Mouse (Mus musculus): ENCODE data around the gene Vcp. TPM values are rescaled to one million over a fixed set of nuclear protein-coding genes. Genes with fewer than 3 reads are reported as not detected.
"Not testable (repeated sequence)": the region's sequence is repeated elsewhere in the genome, so short reads cannot be mapped to it uniquely, and the experiment has no call there.

Vcp gene
- polyA plus RNA-seq, 1 experiment from 2014 or later: 560 TPM

- H3K36me3 ChIP-seq (ENCODE audit: insufficient read depth): 0 out of 2 replicates have a peak, but pooled peaks cover 12% of the 10 kb centered on the region
- no peak overlapping the region for H3K9ac ChIP-seq
- ATAC-seq (ENCODE audit: insufficient read depth) (no peak), DNase-seq (no peak)
- no peak overlapping the region for H3K4me3 ChIP-seq (ENCODE audit: low read depth, low read length)
- H3K4me2 ChIP-seq: no peak overlapping the region
- no peak overlapping the region for H3K27ac ChIP-seq (ENCODE audit: low read depth)
- WGBS: 87% methylated on average over 3 of the region's 3 CpGs
- no peak for TF ChIP-seq CTCF (IDR thresholded peaks at IDR 0.05; ENCODE audit: low read depth)
- no peaks in the 10 kb centered on the region for H3K9me3 ChIP-seq (ENCODE audit: low read depth, low read length)
- H3K27me3 ChIP-seq (ENCODE audit: insufficient read depth, low read length): no peaks in the 10 kb centered on the region
- H3K4me1 ChIP-seq (ENCODE audit: insufficient read depth): 0 out of 2 replicates have a peak, but pooled peaks cover 3% of the 10 kb centered on the region
Measured at GRCm38 (mm10) chr4:43004951-43005350, 4.6 kb upstream of the Vcp start.

GRCm38 (mm10) chr4:43002756-43003439, 2.6 kb upstream of the Vcp start:
- no peak overlapping the region for H3K27ac ChIP-seq (ENCODE audit: low read depth)
- no peak overlapping the region for H3K4me2 ChIP-seq
- ATAC-seq (ENCODE audit: insufficient read depth) (no peak), DNase-seq (no peak)
- H3K9ac ChIP-seq: no peak overlapping the region
- H3K9me3 ChIP-seq (ENCODE audit: low read depth, low read length): no peaks in the 10 kb centered on the region
- 0 out of 2 replicates have a peak, but pooled peaks cover 17% of the 10 kb centered on the region for H3K36me3 ChIP-seq (ENCODE audit: insufficient read depth)
- no peak overlapping the region for H3K4me3 ChIP-seq (ENCODE audit: low read depth, low read length)
- no peak for TF ChIP-seq CTCF (IDR thresholded peaks at IDR 0.05; ENCODE audit: low read depth)
- no peaks in the 10 kb centered on the region for H3K27me3 ChIP-seq (ENCODE audit: insufficient read depth, low read length)
- 77% methylated on average over 12 of the region's 12 CpGs for WGBS
- peaks cover 8% of the 10 kb centered on the region; the same call in 1 of the 2 replicates for H3K4me1 ChIP-seq (ENCODE audit: insufficient read depth)

- Histone ChIP-seq H3K4me1 (ENCODE audit: insufficient read depth) (peaks cover 13% of the 10 kb centered on the region; the same call in 1 of the 2 replicates), H3K4me2 (no peak overlapping the region), H3K9me3 (ENCODE audit: low read depth, low read length) (no peaks in the 10 kb centered on the region), H3K27me3 (ENCODE audit: insufficient read depth, low read length) (no peaks in the 10 kb centered on the region), H3K27ac (ENCODE audit: low read depth) (peak overlapping the region; percentile 81), H3K36me3 (ENCODE audit: insufficient read depth) (peaks cover 12% of the 10 kb centered on the region; the same call in 1 of the 2 replicates), H3K9ac (no peak overlapping the region), H3K4me3 (ENCODE audit: low read depth, low read length) (no peak overlapping the region)
- DNase-seq: no peak
- TF ChIP-seq CTCF (IDR thresholded peaks at IDR 0.05; ENCODE audit: low read depth): no peak
- no peak for ATAC-seq (ENCODE audit: insufficient read depth)
- WGBS: 83% methylated on average over 2 of the region's 2 CpGs
Measured at GRCm38 (mm10) chr4:43001272-43001671, 965 bp upstream of the Vcp start.

- Histone ChIP-seq H3K4me3 (ENCODE audit: low read depth, low read length) (peak overlapping the region; percentile 59), H3K27me3 (ENCODE audit: insufficient read depth, low read length) (no peaks in the 10 kb centered on the region), H3K27ac (ENCODE audit: low read depth) (peak overlapping the region; percentile 100), H3K9me3 (ENCODE audit: low read depth, low read length) (no peaks in the 10 kb centered on the region), H3K9ac (peak overlapping the region; percentile 95), H3K4me1 (ENCODE audit: insufficient read depth) (peaks cover 13% of the 10 kb centered on the region; the same call in 1 of the 2 replicates), H3K4me2 (peak overlapping the region; percentile 90), H3K36me3 (ENCODE audit: insufficient read depth) (peaks cover 23% of the 10 kb centered on the region)
- WGBS: under 1% methylated on average over 51 of the region's 51 CpGs
- peak; percentile 45 for TF ChIP-seq CTCF (IDR thresholded peaks at IDR 0.05; ENCODE audit: low read depth)
- DNase-seq: peak; percentile 84
- ATAC-seq (ENCODE audit: insufficient read depth): peak; percentile 86
Measured at GRCm38 (mm10) chr4:42999451-43000140, 711 bp downstream of the Vcp start.

- Histone ChIP-seq H3K27ac (ENCODE audit: low read depth) (no peak overlapping the region), H3K4me2 (peak overlapping the region; percentile 90), H3K9me3 (ENCODE audit: low read depth, low read length) (no peaks in the 10 kb centered on the region), H3K4me3 (ENCODE audit: low read depth, low read length) (peak overlapping the region; percentile 59), H3K4me1 (ENCODE audit: insufficient read depth) (peaks cover 13% of the 10 kb centered on the region; the same call in 1 of the 2 replicates), H3K9ac (no peak overlapping the region), H3K27me3 (ENCODE audit: insufficient read depth, low read length) (no peaks in the 10 kb centered on the region), H3K36me3 (ENCODE audit: insufficient read depth) (peaks cover 39% of the 10 kb centered on the region)
- WGBS: 52% methylated on average over 2 of the region's 2 CpGs
- DNase-seq (no peak), ATAC-seq (ENCODE audit: insufficient read depth) (no peak)
- no peak for TF ChIP-seq CTCF (IDR thresholded peaks at IDR 0.05; ENCODE audit: low read depth)
Measured at GRCm38 (mm10) chr4:42998022-42998421, 2.3 kb downstream of the Vcp start.

- ATAC-seq (ENCODE audit: insufficient read depth) (no peak), DNase-seq (peak; percentile 16)
- Histone ChIP-seq H3K27ac (ENCODE audit: low read depth) (no peak overlapping the region), H3K27me3 (ENCODE audit: insufficient read depth, low read length) (no peaks in the 10 kb centered on the region), H3K4me1 (ENCODE audit: insufficient read depth) (no peaks in the 10 kb centered on the region), H3K9me3 (ENCODE audit: low read depth, low read length) (no peaks in the 10 kb centered on the region), H3K9ac (no peak overlapping the region), H3K36me3 (ENCODE audit: insufficient read depth) (peaks cover 97% of the 10 kb centered on the region), H3K4me3 (ENCODE audit: low read depth, low read length) (no peak overlapping the region), H3K4me2 (no peak overlapping the region)
- WGBS: 67% methylated on average over 1 of the region's 1 CpGs
- no peak for TF ChIP-seq CTCF (IDR thresholded peaks at IDR 0.05; ENCODE audit: low read depth)
Measured at GRCm38 (mm10) chr4:42988296-42988695, 12.0 kb downstream of the Vcp start.

- not testable (repeated sequence) for H3K9me3 ChIP-seq (ENCODE audit: low read depth, low read length); H3K27me3 ChIP-seq (ENCODE audit: insufficient read depth, low read length); H3K4me2 ChIP-seq; H3K27ac ChIP-seq (ENCODE audit: low read depth); H3K4me1 ChIP-seq (ENCODE audit: insufficient read depth); DNase-seq; ATAC-seq (ENCODE audit: insufficient read depth); H3K4me3 ChIP-seq (ENCODE audit: low read depth, low read length); H3K9ac ChIP-seq
- H3K36me3 ChIP-seq (ENCODE audit: insufficient read depth): peaks cover 79% of the 10 kb centered on the region
- 92% methylated on average over 8 of the region's 8 CpGs for WGBS
Measured at GRCm38 (mm10) chr4:42980467-42980866, 19.8 kb downstream of the Vcp start.
